Mouse (Mus musculus): ENCODE results near the gene Uqcrq.

GRCm38 (mm10) chr11:53469294-53469967, 38.8 kb upstream of the Uqcrq start:
- TF ChIP-seq POLR2A (IDR thresholded peaks at IDR 0.05; ENCODE audit: control insufficient read depth in 1 of 2, insufficient read depth in 1 of 2, low read depth in 1 of 2, low read length in 2 of 2, poor library complexity in 1 of 2) (no peak), RAD21 (IDR thresholded peaks at IDR 0.05; ENCODE audit: low read depth, low read length) (no peak), CTCF (IDR thresholded peaks at IDR 0.05 in 2 of 3, conservative IDR thresholded peaks at IDR 0.05 in 1 of 3; ENCODE audit: control insufficient read depth in 1 of 3, insufficient read depth in 1 of 3, low read depth in 2 of 3, low read length in 3 of 3, poor library complexity in 1 of 3, severe bottlenecking in 1 of 3) (no peak), MAX (IDR thresholded peaks at IDR 0.05; ENCODE audit: low read length) (no peak), SMC3 (IDR thresholded peaks at IDR 0.05; ENCODE audit: low read depth, low read length) (no peak), ZC3H11A (IDR thresholded peaks at IDR 0.05; ENCODE audit: low read depth, low read length) (no peak), EP300 (IDR thresholded peaks at IDR 0.05; ENCODE audit: low read depth in 1 of 2, low read length in 2 of 2) (no peak; a peak in 1 of 4 replicates), POLR2AphosphoS5 (IDR thresholded peaks at IDR 0.05; ENCODE audit: borderline replicate concordance, low read depth, low read length) (no peak), GATA1 (IDR thresholded peaks at IDR 0.05; ENCODE audit: low read depth, low read length) (no peak), JUND (IDR thresholded peaks at IDR 0.05; ENCODE audit: low read depth, low read length) (no peak), NELFE (IDR thresholded peaks at IDR 0.05; ENCODE audit: low read depth, low read length) (no peak)

Measured in MEL (cell line).